Mouse (Mus musculus): Measurements from ENCODE around the gene Slco6c1. TPM values are rescaled to one million over a fixed set of nuclear protein-coding genes. Genes with fewer than 3 reads are reported as not detected.

Gene Slco6c1
- not detected for polyA plus RNA-seq (2017; shearing (Covaris generic))

GRCm38 (mm10) chr1:97128201-97128600, at the start of gene Slco6c1:
Gene Slco6c1, minus strand, starts transcription at chr1:97128301.

